Mouse (Mus musculus): ENCODE measurements around the gene Agr3.

DNA sequence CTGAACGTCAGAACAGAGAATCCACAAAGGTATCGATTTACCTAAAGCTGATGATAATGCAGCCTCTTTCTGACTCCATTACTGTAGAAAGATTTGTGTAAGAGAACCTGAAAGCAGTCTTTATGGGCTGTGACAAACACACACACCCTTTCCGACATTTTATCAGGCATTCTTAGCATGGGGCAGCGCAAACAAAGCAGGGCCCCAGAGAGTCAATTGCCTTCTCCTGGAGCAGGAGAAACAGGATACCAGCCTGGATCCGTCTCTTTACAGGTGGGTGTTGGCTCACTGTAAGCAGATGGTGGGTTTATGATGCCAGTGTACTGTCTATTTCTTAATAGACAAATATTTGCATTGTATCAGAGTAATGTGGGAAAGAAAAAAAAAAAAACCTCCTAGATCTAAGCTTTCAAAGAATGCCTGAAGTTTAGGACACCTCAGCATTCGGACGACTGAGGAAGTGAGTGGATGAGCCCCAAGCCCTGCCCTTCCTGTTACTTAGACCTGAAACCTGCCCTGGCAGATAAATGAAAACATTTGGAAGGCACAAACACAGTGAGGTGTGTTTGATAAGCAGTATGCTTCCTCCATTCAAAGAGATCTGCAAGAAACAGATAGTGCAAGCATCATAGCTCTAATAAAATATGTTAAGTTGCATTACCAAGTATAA lies 40.8 kb downstream of the Agr3 start:
- TF ChIP-seq POLR2A (IDR thresholded peaks at IDR 0.05; ENCODE audit: control insufficient read depth, extremely low read depth, insufficient read depth, low read length, poor library complexity) (no peak), CTCF (IDR thresholded peaks at IDR 0.05; ENCODE audit: borderline replicate concordance, control insufficient read depth, extremely low read depth, insufficient read depth, low read length, poor library complexity) (no peak)
